Mouse (Mus musculus) limb, embryonic 10.5 days (tissue): ENCODE results near the gene Fzd9. TPM values are rescaled to one million over a fixed set of nuclear protein-coding genes. Genes with fewer than 3 reads are reported as not detected.

Source experiments
- DNase-seq: peaks from one replicate; pipeline ENCODE4 v3.0.0-alpha.2; 2017; ENCODE audit warnings: low spot score
- H3K27ac ChIP-seq: fragments of 300-500 bp; sonication (generic); 2 replicates; pipeline ENCODE4 v1.5.1; 2016; ENCODE audit warnings: mild to moderate bottlenecking
- H3K27me3 ChIP-seq: fragments of 300-500 bp; sonication (generic); 2 replicates; pipeline ENCODE4 v1.6.1; 2016; ENCODE audit warnings: low read depth, mild to moderate bottlenecking; ENCODE audit not compliant: poor library complexity, severe bottlenecking
- H3K36me3 ChIP-seq: fragments of 300-500 bp; sonication (generic); 2 replicates; pipeline ENCODE4 v1.6.1; 2016; ENCODE audit warnings: mild to moderate bottlenecking, moderate library complexity
- H3K4me1 ChIP-seq: fragments of 300-500 bp; sonication (generic); 2 replicates; pipeline ENCODE4 v1.6.1; 2016
- H3K4me3 ChIP-seq: fragments of 300-500 bp; sonication (generic); 2 replicates; pipeline ENCODE4 v1.5.1; 2016; ENCODE audit warnings: mild to moderate bottlenecking, moderate library complexity
- H3K9me3 ChIP-seq: fragments of 300-500 bp; sonication (generic); replicated peaks from 2 replicates; pipeline ENCODE4 v1.6.1; 2016; ENCODE audit warnings: mild to moderate bottlenecking
- WGBS: fragments of 180-500 bp; shearing (Covaris S2); methylation state at CpG from one replicate; pipeline ENCODE4 v1.1.7; 2016; 5-methylcytosine and 5-hydroxymethylcytosine counted together
- polyA plus RNA-seq: library from polyadenylated mRNA; unstranded; fragments of >200 nt; fragmentation: Nextera tagmentation; extraction: Ambion mirVana; gene quantifications from 2 replicates; pipeline ENCODE4 v1.2.1, GENCODE M21; 2016

The Fzd9 gene
- 0.25 and 1.7 TPM in 2 replicates for polyA plus RNA-seq

- peak; percentile 95 for DNase-seq
- WGBS = under 1% methylated on average over 51 of the region's 51 CpGs
- peak within 1 kb of the TSS; percentile 61 for H3K27ac ChIP-seq
- H3K36me3 ChIP-seq = peaks cover 13% of the 10 kb centered on the region
- H3K9me3 ChIP-seq = no peaks in the 10 kb centered on the region
- peaks cover 38% of the 10 kb centered on the region for H3K4me1 ChIP-seq
- peak within 1 kb of the TSS; percentile 64 for H3K4me3 ChIP-seq
- peaks cover 44% of the 10 kb centered on the region for H3K27me3 ChIP-seq
These were observed at the start of gene Fzd9 for GRCm38 (mm10) chr5:135251079-135251454. Gene Fzd9, minus strand, starts transcription at chr5:135251230.

- Histone ChIP-seq H3K36me3 (no peaks in the 10 kb centered on the region), H3K4me1 (peaks cover 18% of the 10 kb centered on the region), H3K4me3 (no peak overlapping the region), H3K27ac (peak overlapping the region; percentile 64), H3K9me3 (no peaks in the 10 kb centered on the region), H3K27me3 (no peaks in the 10 kb centered on the region)
- peak; percentile 25 for DNase-seq
- 87% methylated on average over 2 of the region's 2 CpGs for WGBS
These were observed 41.0 kb upstream of the Fzd9 start for GRCm38 (mm10) chr5:135292001-135292400.

- DNase-seq = peak; percentile 43
- 55% methylated on average over 4 of the region's 4 CpGs for WGBS
- peak overlapping the region; percentile 64 for H3K27ac ChIP-seq
These were observed 40.2 kb upstream of the Fzd9 start for GRCm38 (mm10) chr5:135291193-135291592.

GRCm38 (mm10) chr5:135290703-135291102 is 39.7 kb upstream of the Fzd9 start:
- Histone ChIP-seq H3K4me3 (no peak overlapping the region), H3K9me3 (no peaks in the 10 kb centered on the region), H3K4me1 (peaks cover 18% of the 10 kb centered on the region), H3K36me3 (no peaks in the 10 kb centered on the region), H3K27me3 (no peaks in the 10 kb centered on the region), H3K27ac (peak overlapping the region; percentile 64)
- DNase-seq = peak; percentile 29
- 84% methylated on average over 6 of the region's 6 CpGs for WGBS

More at GRCm38 (mm10) chr5:135291193-135291592, 40.2 kb upstream of the Fzd9 start:
- H3K36me3 ChIP-seq = no peaks in the 10 kb centered on the region
- no peak overlapping the region for H3K4me3 ChIP-seq
- no peaks in the 10 kb centered on the region for H3K9me3 ChIP-seq
- H3K27me3 ChIP-seq = no peaks in the 10 kb centered on the region
- H3K4me1 ChIP-seq = peaks cover 18% of the 10 kb centered on the region

GRCm38 (mm10) chr5:135286926-135287325 is 35.9 kb upstream of the Fzd9 start:
- 83% methylated on average over 5 of the region's 5 CpGs for WGBS
- Histone ChIP-seq H3K27me3 (no peaks in the 10 kb centered on the region), H3K9me3 (no peaks in the 10 kb centered on the region), H3K36me3 (no peaks in the 10 kb centered on the region), H3K27ac (no peak overlapping the region), H3K4me1 (peaks cover 15% of the 10 kb centered on the region), H3K4me3 (no peak overlapping the region)
- DNase-seq = no peak

- WGBS = 1% methylated on average over 6 of the region's 6 CpGs
- no peak overlapping the region for H3K27ac ChIP-seq
These were observed 35.2 kb upstream of the Fzd9 start for GRCm38 (mm10) chr5:135286185-135286584.

GRCm38 (mm10) chr5:135285211-135285610 is 34.2 kb upstream of the Fzd9 start:
- no peak overlapping the region; the same call in 1 of the 2 replicates for H3K27ac ChIP-seq
- 84% methylated on average over 3 of the region's 3 CpGs for WGBS

More at GRCm38 (mm10) chr5:135286185-135286584, 35.2 kb upstream of the Fzd9 start:
- peak; percentile 85 for DNase-seq
- Histone ChIP-seq H3K9me3 (no peaks in the 10 kb centered on the region), H3K4me3 (no peak overlapping the region), H3K4me1 (peaks cover 8% of the 10 kb centered on the region), H3K27me3 (no peaks in the 10 kb centered on the region), H3K36me3 (no peaks in the 10 kb centered on the region)

GRCm38 (mm10) chr5:135280226-135280625 is 29.2 kb upstream of the Fzd9 start:
- Histone ChIP-seq H3K9me3 (no peaks in the 10 kb centered on the region), H3K27ac (no peak overlapping the region), H3K4me1 (peaks cover 22% of the 10 kb centered on the region), H3K4me3 (no peak overlapping the region), H3K36me3 (no peaks in the 10 kb centered on the region), H3K27me3 (peaks cover 28% of the 10 kb centered on the region)
- 76% methylated on average over 9 of the region's 9 CpGs for WGBS
- no peak for DNase-seq

More at GRCm38 (mm10) chr5:135285211-135285610, 34.2 kb upstream of the Fzd9 start:
- Histone ChIP-seq H3K36me3 (no peaks in the 10 kb centered on the region), H3K9me3 (no peaks in the 10 kb centered on the region), H3K4me3 (no peak overlapping the region), H3K27me3 (no peaks in the 10 kb centered on the region), H3K4me1 (peaks cover 5% of the 10 kb centered on the region; the same call in 1 of the 2 replicates)
- DNase-seq = no peak

GRCm38 (mm10) chr5:135276597-135276996 is 25.6 kb upstream of the Fzd9 start:
- Histone ChIP-seq H3K4me3 (peak overlapping the region; percentile 46), H3K27me3 (peaks cover 46% of the 10 kb centered on the region), H3K36me3 (no peaks in the 10 kb centered on the region), H3K4me1 (peaks cover 39% of the 10 kb centered on the region), H3K9me3 (no peaks in the 10 kb centered on the region), H3K27ac (peak overlapping the region; percentile 61)
- DNase-seq = peak; percentile 58
- WGBS = 3% methylated on average over 36 of the region's 36 CpGs

GRCm38 (mm10) chr5:135274663-135275396 is 23.8 kb upstream of the Fzd9 start:
- Histone ChIP-seq H3K27ac (peak overlapping the region; percentile 73), H3K9me3 (no peaks in the 10 kb centered on the region), H3K4me3 (peak overlapping the region; percentile 28), H3K36me3 (no peaks in the 10 kb centered on the region), H3K4me1 (peaks cover 32% of the 10 kb centered on the region), H3K27me3 (peaks cover 46% of the 10 kb centered on the region)
- DNase-seq = peak; percentile 40
- WGBS = 24% methylated on average over 15 of the region's 15 CpGs

GRCm38 (mm10) chr5:135271563-135272165 is 20.6 kb upstream of the Fzd9 start:
- DNase-seq = no peak
- no peaks in the 10 kb centered on the region for H3K9me3 ChIP-seq
- peaks cover 32% of the 10 kb centered on the region for H3K27me3 ChIP-seq
- no peak overlapping the region for H3K4me3 ChIP-seq
- no peak overlapping the region for H3K27ac ChIP-seq
- WGBS = 81% methylated on average over 12 of the region's 12 CpGs
- no peaks in the 10 kb centered on the region for H3K36me3 ChIP-seq
- peaks cover 35% of the 10 kb centered on the region for H3K4me1 ChIP-seq

- 89% methylated on average over 4 of the region's 4 CpGs for WGBS
- DNase-seq = no peak
- H3K36me3 ChIP-seq = no peaks in the 10 kb centered on the region
- peaks cover 24% of the 10 kb centered on the region for H3K4me1 ChIP-seq
- no peaks in the 10 kb centered on the region for H3K9me3 ChIP-seq
- H3K27me3 ChIP-seq = peaks cover 19% of the 10 kb centered on the region
- no peak overlapping the region for H3K27ac ChIP-seq
- no peak overlapping the region for H3K4me3 ChIP-seq
These were observed 19.3 kb upstream of the Fzd9 start for GRCm38 (mm10) chr5:135270361-135270760.

GRCm38 (mm10) chr5:135269451-135269850 is 18.4 kb upstream of the Fzd9 start:
- peaks cover 24% of the 10 kb centered on the region for H3K4me1 ChIP-seq
- DNase-seq = no peak
- peak overlapping the region; percentile 36; the same call in 1 of the 2 replicates for H3K27ac ChIP-seq
- H3K9me3 ChIP-seq = no peaks in the 10 kb centered on the region
- 71% methylated on average over 8 of the region's 8 CpGs for WGBS
- H3K36me3 ChIP-seq = no peaks in the 10 kb centered on the region
- peaks cover 10% of the 10 kb centered on the region; the same call in 1 of the 2 replicates for H3K27me3 ChIP-seq
- H3K4me3 ChIP-seq = no peak overlapping the region
